Mouse (Mus musculus): ENCODE measurements at regions not wholly inside any gene's neighbourhood (a gene's known extent, or its start where the extent isn't known, plus 50 kb on each side); places are given as distances from the start of the nearest gene placed in this dataset.
A peak's percentile ranks its signal among the peaks of the same experiment; 100 is the strongest.

- Histone ChIP-seq H3K36me3 (ENCODE audit: control insufficient read depth, insufficient read depth, low read length) (no peaks in the 10 kb centered on the region), H3K9me3 (ENCODE audit: control insufficient read depth, low read length) (no peaks in the 10 kb centered on the region), H3K9ac (ENCODE audit: low read length) (no peak overlapping the region), H3K27ac (replicated peaks in 1 of 2; ENCODE audit: control insufficient read depth in 1 of 2, insufficient read depth in 1 of 2, low read depth in 2 of 2, low read length in 2 of 2) (no peak overlapping the region), H3K4me3 (ENCODE audit: control insufficient read depth in 1 of 2, insufficient read depth in 1 of 2, low read depth in 1 of 2, low read length in 2 of 2) (no peak overlapping the region), H3K4me2 (ENCODE audit: low read length) (no peak overlapping the region), H3K4me1 (ENCODE audit: control insufficient read depth in 2 of 2, insufficient read depth in 2 of 2, low read length in 2 of 2) (no peaks in the 10 kb centered on the region), H3K27me3 (ENCODE audit: control insufficient read depth, insufficient read depth, low read length) (no peaks in the 10 kb centered on the region)
- ATAC-seq (ENCODE audit: insufficient number of reproducible peaks, insufficient read depth, low FRiP score, low read depth), result no peak
- 78% methylated on average over 10 of the region's 10 CpGs for WGBS
These were observed 274.8 kb downstream of the Rbm26 start for GRCm38 (mm10) chr14:104902120-104903027.

GRCm38 (mm10) chr14:104901072-104901471, 276.1 kb downstream of the Rbm26 start:
- Histone ChIP-seq H3K4me2 (ENCODE audit: low read length) (peak overlapping the region; percentile 8; the same call in 1 of the 2 replicates), H3K27ac (replicated peaks in 1 of 2; ENCODE audit: control insufficient read depth in 1 of 2, insufficient read depth in 1 of 2, low read depth in 2 of 2, low read length in 2 of 2) (no peak overlapping the region)
- no peak for ATAC-seq (ENCODE audit: insufficient number of reproducible peaks, insufficient read depth, low FRiP score, low read depth)

GRCm38 (mm10) chr14:104871203-104871602, 305.9 kb downstream of the Rbm26 start:
- Histone ChIP-seq H3K9me3 (ENCODE audit: control insufficient read depth, low read length) (no peaks in the 10 kb centered on the region), H3K4me1 (ENCODE audit: control insufficient read depth in 2 of 2, insufficient read depth in 2 of 2, low read length in 2 of 2) (no peaks in the 10 kb centered on the region), H3K36me3 (ENCODE audit: control insufficient read depth, insufficient read depth, low read length) (no peaks in the 10 kb centered on the region), H3K4me3 (ENCODE audit: control insufficient read depth in 1 of 2, insufficient read depth in 1 of 2, low read depth in 1 of 2, low read length in 2 of 2) (no peak overlapping the region), H3K27ac (replicated peaks in 1 of 2; ENCODE audit: control insufficient read depth in 1 of 2, insufficient read depth in 1 of 2, low read depth in 2 of 2, low read length in 2 of 2) (no peak overlapping the region), H3K9ac (ENCODE audit: low read length) (no peak overlapping the region), H3K4me2 (ENCODE audit: low read length) (no peak overlapping the region), H3K27me3 (ENCODE audit: control insufficient read depth, insufficient read depth, low read length) (no peaks in the 10 kb centered on the region)
- 66% methylated on average over 3 of the region's 3 CpGs for WGBS
- no peak for ATAC-seq (ENCODE audit: insufficient number of reproducible peaks, insufficient read depth, low FRiP score, low read depth)

More at GRCm38 (mm10) chr14:104901072-104901471, 276.1 kb downstream of the Rbm26 start:
- Histone ChIP-seq H3K9ac (ENCODE audit: low read length) (no peak overlapping the region), H3K4me1 (ENCODE audit: control insufficient read depth in 2 of 2, insufficient read depth in 2 of 2, low read length in 2 of 2) (no peaks in the 10 kb centered on the region), H3K9me3 (ENCODE audit: control insufficient read depth, low read length) (no peaks in the 10 kb centered on the region), H3K4me3 (ENCODE audit: control insufficient read depth in 1 of 2, insufficient read depth in 1 of 2, low read depth in 1 of 2, low read length in 2 of 2) (no peak overlapping the region), H3K36me3 (ENCODE audit: control insufficient read depth, insufficient read depth, low read length) (no peaks in the 10 kb centered on the region), H3K27me3 (ENCODE audit: control insufficient read depth, insufficient read depth, low read length) (no peaks in the 10 kb centered on the region)
- 48% methylated on average over 11 of the region's 11 CpGs for WGBS

GRCm38 (mm10) chr14:104867540-104867939, 309.6 kb downstream of the Rbm26 start:
- Histone ChIP-seq H3K9ac (ENCODE audit: low read length) (no peak overlapping the region), H3K4me2 (ENCODE audit: low read length) (no peak overlapping the region), H3K4me3 (ENCODE audit: control insufficient read depth in 1 of 2, insufficient read depth in 1 of 2, low read depth in 1 of 2, low read length in 2 of 2) (no peak overlapping the region), H3K4me1 (ENCODE audit: control insufficient read depth in 2 of 2, insufficient read depth in 2 of 2, low read length in 2 of 2) (no peaks in the 10 kb centered on the region), H3K9me3 (ENCODE audit: control insufficient read depth, low read length) (no peaks in the 10 kb centered on the region), H3K27ac (replicated peaks in 1 of 2; ENCODE audit: control insufficient read depth in 1 of 2, insufficient read depth in 1 of 2, low read depth in 2 of 2, low read length in 2 of 2) (no peak overlapping the region), H3K27me3 (ENCODE audit: control insufficient read depth, insufficient read depth, low read length) (no peaks in the 10 kb centered on the region), H3K36me3 (ENCODE audit: control insufficient read depth, insufficient read depth, low read length) (no peaks in the 10 kb centered on the region)
- 71% methylated on average over 6 of the region's 6 CpGs for WGBS
- no peak for ATAC-seq (ENCODE audit: insufficient number of reproducible peaks, insufficient read depth, low FRiP score, low read depth)

- Histone ChIP-seq H3K9ac (ENCODE audit: low read length) (no peak overlapping the region), H3K36me3 (ENCODE audit: control insufficient read depth, insufficient read depth, low read length) (no peaks in the 10 kb centered on the region), H3K9me3 (ENCODE audit: control insufficient read depth, low read length) (no peaks in the 10 kb centered on the region), H3K4me2 (ENCODE audit: low read length) (no peak overlapping the region), H3K27ac (replicated peaks in 1 of 2; ENCODE audit: control insufficient read depth in 1 of 2, insufficient read depth in 1 of 2, low read depth in 2 of 2, low read length in 2 of 2) (no peak overlapping the region), H3K4me1 (ENCODE audit: control insufficient read depth in 2 of 2, insufficient read depth in 2 of 2, low read length in 2 of 2) (no peaks in the 10 kb centered on the region), H3K4me3 (ENCODE audit: control insufficient read depth in 1 of 2, insufficient read depth in 1 of 2, low read depth in 1 of 2, low read length in 2 of 2) (no peak overlapping the region), H3K27me3 (ENCODE audit: control insufficient read depth, insufficient read depth, low read length) (no peaks in the 10 kb centered on the region)
- 81% methylated on average over 9 of the region's 9 CpGs for WGBS
- ATAC-seq (ENCODE audit: insufficient number of reproducible peaks, insufficient read depth, low FRiP score, low read depth), result no peak
These were observed 313.2 kb downstream of the Rbm26 start for GRCm38 (mm10) chr14:104863881-104864280.

GRCm38 (mm10) chr14:104855913-104856312, 321.2 kb downstream of the Rbm26 start:
- H3K4me3 ChIP-seq (ENCODE audit: control insufficient read depth in 1 of 2, insufficient read depth in 1 of 2, low read depth in 1 of 2, low read length in 2 of 2), result no peak overlapping the region
- H3K9ac ChIP-seq (ENCODE audit: low read length), result no peak overlapping the region
- H3K27ac ChIP-seq (replicated peaks in 1 of 2; ENCODE audit: control insufficient read depth in 1 of 2, insufficient read depth in 1 of 2, low read depth in 2 of 2, low read length in 2 of 2), result no peak overlapping the region
- no peaks in the 10 kb centered on the region for H3K36me3 ChIP-seq (ENCODE audit: control insufficient read depth, insufficient read depth, low read length)
- WGBS, result 53% methylated on average over 1 of the region's 1 CpGs
- ATAC-seq (ENCODE audit: insufficient number of reproducible peaks, insufficient read depth, low FRiP score, low read depth), result no peak
- H3K9me3 ChIP-seq (ENCODE audit: control insufficient read depth, low read length), result no peaks in the 10 kb centered on the region
- H3K4me2 ChIP-seq (ENCODE audit: low read length), result no peak overlapping the region
- H3K4me1 ChIP-seq (ENCODE audit: control insufficient read depth in 2 of 2, insufficient read depth in 2 of 2, low read length in 2 of 2), result no peaks in the 10 kb centered on the region
- H3K27me3 ChIP-seq (ENCODE audit: control insufficient read depth, insufficient read depth, low read length), result no peaks in the 10 kb centered on the region

- Histone ChIP-seq H3K4me3 (ENCODE audit: control insufficient read depth in 1 of 2, insufficient read depth in 1 of 2, low read depth in 1 of 2, low read length in 2 of 2) (no peak overlapping the region), H3K36me3 (ENCODE audit: control insufficient read depth, insufficient read depth, low read length) (no peaks in the 10 kb centered on the region), H3K9ac (ENCODE audit: low read length) (no peak overlapping the region), H3K9me3 (ENCODE audit: control insufficient read depth, low read length) (no peaks in the 10 kb centered on the region), H3K4me2 (ENCODE audit: low read length) (no peak overlapping the region), H3K4me1 (ENCODE audit: control insufficient read depth in 2 of 2, insufficient read depth in 2 of 2, low read length in 2 of 2) (no peaks in the 10 kb centered on the region), H3K27ac (replicated peaks in 1 of 2; ENCODE audit: control insufficient read depth in 1 of 2, insufficient read depth in 1 of 2, low read depth in 2 of 2, low read length in 2 of 2) (no peak overlapping the region), H3K27me3 (ENCODE audit: control insufficient read depth, insufficient read depth, low read length) (no peaks in the 10 kb centered on the region)
- ATAC-seq (ENCODE audit: insufficient number of reproducible peaks, insufficient read depth, low FRiP score, low read depth), result no peak
- 80% methylated on average over 4 of the region's 4 CpGs for WGBS
These were observed 326.8 kb upstream of the Rnf219 start for GRCm38 (mm10) chr14:104849274-104849673.

GRCm38 (mm10) chr14:104827404-104827803, 305.0 kb upstream of the Rnf219 start:
- Histone ChIP-seq H3K9me3 (ENCODE audit: control insufficient read depth, low read length) (no peaks in the 10 kb centered on the region), H3K4me1 (ENCODE audit: control insufficient read depth in 2 of 2, insufficient read depth in 2 of 2, low read length in 2 of 2) (no peaks in the 10 kb centered on the region), H3K4me2 (ENCODE audit: low read length) (no peak overlapping the region), H3K27me3 (ENCODE audit: control insufficient read depth, insufficient read depth, low read length) (no peaks in the 10 kb centered on the region), H3K4me3 (ENCODE audit: control insufficient read depth in 1 of 2, insufficient read depth in 1 of 2, low read depth in 1 of 2, low read length in 2 of 2) (no peak overlapping the region), H3K9ac (ENCODE audit: low read length) (no peak overlapping the region), H3K27ac (replicated peaks in 1 of 2; ENCODE audit: control insufficient read depth in 1 of 2, insufficient read depth in 1 of 2, low read depth in 2 of 2, low read length in 2 of 2) (no peak overlapping the region), H3K36me3 (ENCODE audit: control insufficient read depth, insufficient read depth, low read length) (no peaks in the 10 kb centered on the region)
- ATAC-seq (ENCODE audit: insufficient number of reproducible peaks, insufficient read depth, low FRiP score, low read depth), result no peak
- WGBS, result 77% methylated on average over 4 of the region's 4 CpGs

All from heart, embryonic 14.5 days (tissue).